Mouse (Mus musculus) liver, adult 2 months (tissue): Measurements from ENCODE around the gene Cdk4. TPM values are rescaled to one million over a fixed set of nuclear protein-coding genes. Genes with fewer than 3 reads are reported as not detected.
A peak's percentile ranks its signal among the peaks of the same experiment; 100 is the strongest.

ENCODE experiments used
- DNase-seq: peaks from one replicate; pipeline ENCODE4 v3.0.0-alpha.2; 2011; ENCODE audit warnings: low read depth, low spot score; ENCODE audit errors: extremely low read depth
- H3K27ac ChIP-seq: fragments of 200-500 bp; replicated peaks from 2 replicates; pipeline ENCODE4 v1.5.1; 2012; ENCODE audit warnings: low read depth, mild to moderate bottlenecking, control low read depth, inconsistent platforms, low read length; ENCODE audit not compliant: insufficient read depth
- H3K27me3 ChIP-seq: fragments of 200-500 bp; 2 replicates; pipeline ENCODE4 v1.6.1; 2012; ENCODE audit warnings: mild to moderate bottlenecking, moderate library complexity, low read length, inconsistent platforms; ENCODE audit not compliant: control insufficient read depth, insufficient read depth
- H3K36me3 ChIP-seq: fragments of 200-500 bp; 2 replicates; pipeline ENCODE4 v1.6.1; 2012; ENCODE audit warnings: low read length, inconsistent platforms; ENCODE audit not compliant: control insufficient read depth, insufficient read depth
- H3K4me1 ChIP-seq: fragments of 200-500 bp; 2 replicates; pipeline ENCODE4 v1.6.1; 2011; ENCODE audit warnings: low read length; ENCODE audit not compliant: control insufficient read depth, insufficient read depth
- H3K4me3 ChIP-seq: fragments of 200-500 bp; 2 replicates; pipeline ENCODE4 v1.5.1; 2011; ENCODE audit warnings: low read depth, mild to moderate bottlenecking, control low read depth, low read length, moderate library complexity; ENCODE audit not compliant: insufficient read depth
- H3K79me2 ChIP-seq: fragments of 200-500 bp; 2 replicates; pipeline ENCODE4 v1.6.1; 2012; ENCODE audit warnings: inconsistent platforms, mild to moderate bottlenecking, low read length, moderate library complexity; ENCODE audit not compliant: control insufficient read depth, insufficient read depth
- H3K9ac ChIP-seq: fragments of 200-500 bp; 2 replicates; pipeline ENCODE4 v1.6.1; 2012; ENCODE audit warnings: low read depth, mild to moderate bottlenecking, control low read depth, inconsistent platforms, low read length
- CTCF ChIP-seq: fragments of 200-500 bp; IDR thresholded peaks from 2 replicates; pipeline ENCODE4 v1.5.1; 2011; ENCODE audit warnings: low read depth, low read length, control low read depth
- POLR2A ChIP-seq: fragments of 200-500 bp; IDR thresholded peaks from 2 replicates; pipeline ENCODE4 v1.6.1; 2011; ENCODE audit warnings: low read length, control low read depth; ENCODE audit not compliant: insufficient read depth; ENCODE audit errors: extremely low read depth
- WGBS: fragments of 180-500 bp; shearing (Covaris S2); methylation state at CpG from one replicate; pipeline ENCODE4 v1.1.7; 2018; 5-methylcytosine and 5-hydroxymethylcytosine counted together
- polyA plus RNA-seq: library from polyadenylated mRNA; depleted of rRNA; stranded (reverse); fragments of >200 nt; gene quantifications from 2 replicates; pipeline ENCODE4 v1.2.3, GENCODE M21; 2012
- total RNA-seq: library from RNA; depleted of rRNA; stranded (reverse); fragments of >200 nt; gene quantifications from 2 replicates; pipeline ENCODE4 v1.2.3, GENCODE M21; 2014

The Cdk4 gene
- total and polyA plus RNA-seq, 2 experiments, result 37.9 to 58.7 TPM

DNA sequence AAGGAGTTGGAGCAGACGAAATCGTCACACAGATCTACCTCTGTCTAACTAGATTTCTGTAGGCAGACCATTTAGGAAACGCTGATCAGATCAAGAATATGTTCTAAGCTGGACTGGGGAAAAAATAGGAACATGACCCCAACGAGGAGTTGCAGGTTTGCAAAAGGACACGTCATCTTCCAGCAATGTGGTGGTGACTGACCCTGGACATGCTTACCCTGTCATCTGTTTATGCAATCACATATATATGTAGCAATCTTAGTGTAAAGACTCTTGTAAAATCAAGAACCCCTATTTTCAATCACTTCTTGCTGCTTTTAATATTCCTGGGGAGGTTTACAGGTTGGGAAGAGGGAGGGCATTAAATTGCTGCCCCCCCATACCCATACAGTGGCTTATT, 831 bp upstream of the Cdk4 start:
- no peak overlapping the region for H3K27ac ChIP-seq

DNA sequence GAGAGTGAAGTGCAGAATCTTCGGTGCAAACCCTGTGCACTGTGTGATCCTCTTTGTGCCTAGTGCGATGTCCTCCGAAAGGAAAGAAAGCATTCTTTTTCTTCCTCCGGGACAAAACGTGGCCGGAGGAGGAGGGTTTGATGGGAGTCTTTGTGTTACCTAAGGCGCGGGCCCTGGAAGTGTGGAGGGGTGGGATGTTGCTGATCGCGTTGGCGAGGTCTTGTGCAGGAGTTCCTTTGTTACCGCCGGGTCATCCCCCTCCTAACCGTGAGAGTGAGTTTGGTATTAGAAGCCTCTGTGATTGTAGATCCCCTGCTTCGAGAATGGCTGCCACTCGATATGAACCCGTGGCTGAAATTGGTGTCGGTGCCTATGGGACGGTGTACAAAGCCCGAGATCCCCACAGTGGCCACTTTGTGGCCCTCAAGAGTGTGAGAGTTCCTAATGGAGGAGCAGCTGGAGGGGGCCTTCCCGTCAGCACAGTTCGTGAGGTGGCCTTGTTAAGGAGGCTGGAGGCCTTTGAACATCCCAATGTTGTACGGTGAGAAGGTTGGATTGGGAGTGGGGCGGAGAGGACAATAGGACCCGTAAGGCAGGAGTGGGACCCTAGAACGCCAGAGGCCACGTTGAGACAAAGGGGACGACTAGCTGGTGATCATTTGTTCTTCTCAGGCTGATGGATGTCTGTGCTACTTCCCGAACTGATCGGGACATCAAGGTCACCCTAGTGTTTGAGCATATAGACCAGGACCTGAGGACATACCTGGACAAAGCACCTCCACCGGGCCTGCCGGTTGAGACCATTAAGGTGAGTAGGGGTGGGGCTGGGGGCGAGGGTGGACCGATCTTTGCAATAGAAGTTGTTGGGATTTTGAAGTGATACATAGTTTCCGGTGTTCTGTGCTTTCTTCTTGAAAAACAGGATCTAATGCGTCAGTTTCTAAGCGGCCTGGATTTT, 858 bp downstream of the Cdk4 start:
- TF ChIP-seq POLR2A (no peak), CTCF (no peak)
- H3K79me2 ChIP-seq, result peaks cover 8% of the 10 kb centered on the region; the same call in 1 of the 2 replicates
- peaks cover 22% of the 10 kb centered on the region for H3K36me3 ChIP-seq
- peak overlapping the region; percentile 87 for H3K9ac ChIP-seq
- H3K4me3 ChIP-seq, result peak overlapping the region; percentile 87
- DNase-seq, result no peak
- WGBS, result 10% methylated on average over 37 of the region's 37 CpGs
- peak overlapping the region; percentile 74 for H3K27ac ChIP-seq
- H3K27me3 ChIP-seq, result no peaks in the 10 kb centered on the region
- peaks cover 15% of the 10 kb centered on the region for H3K4me1 ChIP-seq

More for the DNA sequence above, 831 bp upstream of the Cdk4 start:
- Histone ChIP-seq H3K4me1 (peaks cover 10% of the 10 kb centered on the region; the same call in 1 of the 2 replicates), H3K36me3 (peaks cover 11% of the 10 kb centered on the region), H3K4me3 (no peak overlapping the region), H3K9ac (no peak overlapping the region), H3K27me3 (no peaks in the 10 kb centered on the region), H3K79me2 (peaks cover 5% of the 10 kb centered on the region; the same call in 1 of the 2 replicates)
- WGBS, result 64% methylated on average over 5 of the region's 5 CpGs
- DNase-seq, result no peak
- TF ChIP-seq POLR2A (no peak), CTCF (no peak)

DNA sequence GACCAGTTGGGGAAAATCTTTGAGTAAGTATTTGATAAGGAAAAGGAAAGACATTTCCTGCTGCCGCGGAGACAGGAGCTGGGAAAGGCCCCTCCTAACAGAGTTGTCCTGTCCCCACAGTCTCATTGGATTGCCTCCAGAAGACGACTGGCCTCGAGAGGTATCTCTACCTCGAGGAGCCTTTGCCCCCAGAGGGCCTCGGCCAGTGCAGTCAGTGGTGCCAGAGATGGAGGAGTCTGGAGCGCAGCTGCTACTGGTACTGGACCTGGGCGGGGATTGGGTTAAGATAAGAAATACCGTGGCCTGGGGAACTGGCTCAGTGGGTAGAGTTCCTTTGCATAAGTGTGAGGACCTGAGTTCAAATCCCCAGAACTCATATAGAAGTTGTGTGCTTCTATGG, 2.6 kb downstream of the Cdk4 start:
- no peaks in the 10 kb centered on the region for H3K27me3 ChIP-seq
- WGBS, result 74% methylated on average over 9 of the region's 9 CpGs
- TF ChIP-seq CTCF, result no peak
- TF ChIP-seq POLR2A, result no peak
- H3K4me3 ChIP-seq, result no peak overlapping the region
- peaks cover 19% of the 10 kb centered on the region for H3K4me1 ChIP-seq
- H3K36me3 ChIP-seq, result peaks cover 22% of the 10 kb centered on the region
- H3K9ac ChIP-seq, result no peak overlapping the region
- peaks cover 8% of the 10 kb centered on the region; the same call in 1 of the 2 replicates for H3K79me2 ChIP-seq
- no peak overlapping the region for H3K27ac ChIP-seq
- no peak for DNase-seq

DNA sequence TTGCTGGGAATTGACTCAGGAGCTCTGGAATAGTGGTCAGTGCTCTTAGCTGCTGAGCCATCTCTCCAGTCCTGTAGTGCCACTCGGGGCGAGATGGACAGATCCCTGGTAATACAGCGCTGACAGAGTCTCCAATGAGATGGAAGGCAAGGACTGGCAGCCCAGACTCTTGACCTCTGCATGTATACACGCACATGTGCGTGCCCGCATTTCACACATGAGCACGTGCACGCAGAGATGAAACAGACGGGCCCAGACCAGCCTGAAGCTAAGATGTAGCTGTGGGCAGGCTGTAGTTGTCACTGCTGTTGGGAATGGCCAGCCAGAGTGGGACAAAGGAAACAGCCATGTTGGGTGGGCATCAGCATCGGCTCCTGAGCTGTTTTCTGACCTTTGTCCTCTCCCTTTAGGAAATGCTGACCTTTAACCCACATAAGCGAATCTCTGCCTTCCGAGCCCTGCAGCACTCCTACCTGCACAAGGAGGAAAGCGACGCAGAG, 3.2 kb downstream of the Cdk4 start:
- Histone ChIP-seq H3K27ac (peak overlapping the region; percentile 25), H3K27me3 (no peaks in the 10 kb centered on the region), H3K4me1 (peaks cover 22% of the 10 kb centered on the region), H3K9ac (no peak overlapping the region), H3K4me3 (no peak overlapping the region), H3K79me2 (peaks cover 8% of the 10 kb centered on the region; the same call in 1 of the 2 replicates), H3K36me3 (peaks cover 22% of the 10 kb centered on the region)
- TF ChIP-seq POLR2A, result no peak
- peak; percentile 13; the same call in 1 of the 2 replicates for TF ChIP-seq CTCF
- WGBS, result 72% methylated on average over 14 of the region's 14 CpGs
- DNase-seq, result peak; percentile 57

DNA sequence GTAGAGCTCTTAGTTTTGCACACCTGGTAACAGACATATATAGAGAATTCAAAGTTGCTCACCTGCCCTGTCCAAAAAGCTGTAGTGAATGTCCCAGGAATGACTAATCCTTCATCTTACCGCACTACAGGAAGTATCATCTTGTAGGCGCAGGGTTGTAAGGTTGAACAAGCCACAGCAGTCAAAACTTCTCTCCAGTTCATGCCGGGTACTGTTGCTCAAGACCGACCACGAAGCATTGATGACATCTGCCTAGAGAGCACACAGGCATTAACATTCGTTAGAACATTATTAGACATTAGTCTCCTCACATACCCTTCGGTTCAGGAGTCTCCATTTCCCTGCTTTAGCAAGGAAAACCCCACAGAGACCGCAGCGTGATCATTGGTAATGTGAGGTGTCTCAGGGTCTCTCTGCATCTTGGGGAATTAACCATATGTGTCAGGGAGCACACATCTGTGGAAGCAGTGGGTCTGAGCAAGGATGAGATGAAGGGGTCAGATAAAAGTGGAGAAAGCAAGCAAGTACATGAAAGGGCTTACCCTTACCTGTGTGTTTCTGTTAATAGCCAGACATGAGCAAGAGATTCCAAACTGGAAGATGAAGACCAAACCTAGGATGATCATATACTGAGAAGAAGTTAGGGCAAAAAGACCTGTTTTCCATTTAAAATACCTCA, 5.2 kb downstream of the Cdk4 start:
- peak overlapping the region; percentile 92 for H3K27ac ChIP-seq
- DNase-seq, result peak; percentile 21
- peak overlapping the region; percentile 60 for H3K4me3 ChIP-seq
- peak overlapping the region; percentile 84 for H3K9ac ChIP-seq
- H3K27me3 ChIP-seq, result no peaks in the 10 kb centered on the region
- WGBS, result 46% methylated on average over 9 of the region's 9 CpGs
- H3K79me2 ChIP-seq, result peaks cover 8% of the 10 kb centered on the region; the same call in 1 of the 2 replicates
- H3K4me1 ChIP-seq, result peaks cover 22% of the 10 kb centered on the region
- H3K36me3 ChIP-seq, result peaks cover 22% of the 10 kb centered on the region
- TF ChIP-seq POLR2A (no peak), CTCF (no peak)
